Mouse (Mus musculus) spleen, postnatal 0 days (tissue): ENCODE measurements around the gene Slc51a. TPM values are rescaled to one million over a fixed set of nuclear protein-coding genes. Genes with fewer than 3 reads are reported as not detected.

ENCODE experiments used
- polyA plus RNA-seq: library from polyadenylated mRNA; unstranded; fragments of >200 nt; fragmentation: Nextera tagmentation; extraction: Ambion mirVana; gene quantifications from 2 replicates; pipeline ENCODE4 v1.2.1, GENCODE M21; 2015

Slc51a gene
- 1.1 and 2.2 TPM in 2 replicates for polyA plus RNA-seq

GRCm38 (mm10) chr16:32487234-32488111 lies at the start of gene Slc51a:
TSS of gene Slc51a (minus strand) at chr16:32487879.

GRCm38 (mm10) chr16:32495965-32496364 lies 8.3 kb upstream of the Slc51a start, which contains the start of gene Zdhhc19:
TSS of gene Zdhhc19 (plus strand) at chr16:32496265.

GRCm38 (mm10) chr16:32430474-32431046 lies 57.1 kb downstream of the Slc51a start, which contains the start of gene Pcyt1a:
TSS of gene Pcyt1a (plus strand) at chr16:32430921.

Other genes with a start within 250 kb of the Slc51a start
- 6.5 TPM in 2 replicates for gene Fbxo45, start 240.7 kb downstream of the Slc51a start, polyA plus RNA-seq
- 15.4 and 16.6 TPM in 2 replicates for gene Wdr53, start 240.7 kb downstream of the Slc51a start, polyA plus RNA-seq
- gene Smco1, start 216.4 kb downstream of the Slc51a start, polyA plus RNA-seq: 0.08 TPM in 1 of 2 replicates, not detected in the other
- 22.6 and 23.0 TPM in 2 replicates for gene Rnf168, start 210.4 kb downstream of the Slc51a start, polyA plus RNA-seq
- 10.8 and 11.4 TPM in 2 replicates for gene Ubxn7, start 155.6 kb downstream of the Slc51a start, polyA plus RNA-seq
- not detected in 2 replicates for gene Tm4sf19, start 87.4 kb downstream of the Slc51a start, polyA plus RNA-seq
- 18.7 and 19.7 TPM in 2 replicates for gene Tctex1d2, start 68.2 kb downstream of the Slc51a start, polyA plus RNA-seq
- 38.5 and 38.8 TPM in 2 replicates for gene Pcyt1a, start 57.0 kb downstream of the Slc51a start, polyA plus RNA-seq
- gene Zdhhc19, start 8.4 kb upstream of the Slc51a start, polyA plus RNA-seq: 0.12 TPM in 1 of 2 replicates, not detected in the other
- gene Tfrc, start 121.0 kb upstream of the Slc51a start, polyA plus RNA-seq: 202 and 233 TPM in 2 replicates
- 12.1 and 15.9 TPM in 2 replicates for gene Tnk2, start 156.0 kb upstream of the Slc51a start, polyA plus RNA-seq
- not detected in 2 replicates for gene Muc4, start 248.0 kb upstream of the Slc51a start, polyA plus RNA-seq